Mouse (Mus musculus): Measurements from ENCODE around the gene Lipa.

Gene Lipa

GRCm38 (mm10) chr19:34468216-34468615 lies 59.1 kb downstream of the Lipa start:
- no peak for DNase-seq (ENCODE audit: low read depth, low spot score)

- no peak for DNase-seq (ENCODE audit: low read depth, low spot score)
Observed at GRCm38 (mm10) chr19:34464453-34464852, 62.8 kb downstream of the Lipa start.

GRCm38 (mm10) chr19:34461451-34462019 lies 65.7 kb downstream of the Lipa start:
- DNase-seq (ENCODE audit: low read depth, low spot score): no peak

- no peak for DNase-seq (ENCODE audit: low read depth, low spot score)
Observed at GRCm38 (mm10) chr19:34450784-34451370, 76.4 kb downstream of the Lipa start.

GRCm38 (mm10) chr19:34448851-34449250 lies 78.4 kb downstream of the Lipa start:
- DNase-seq (ENCODE audit: low read depth, low spot score): no peak

- no peak for DNase-seq (ENCODE audit: low read depth, low spot score)
Observed at GRCm38 (mm10) chr19:34445410-34446012, 81.8 kb downstream of the Lipa start.

- DNase-seq (ENCODE audit: low read depth, low spot score): no peak
Observed at GRCm38 (mm10) chr19:34444785-34445184, 82.5 kb downstream of the Lipa start.
